Mouse (Mus musculus) heart, adult 11 months (tissue): ENCODE results near the gene Ano3.

ENCODE experiments used
- DNase-seq: peaks from one replicate; pipeline ENCODE4 v3.0.0; 2022

Gene Ano3

GRCm38 (mm10) chr2:110806302-110807093, 144.2 kb downstream of the Ano3 start:
- no peak for DNase-seq

GRCm38 (mm10) chr2:110795928-110796327, 154.8 kb downstream of the Ano3 start:
- no peak for DNase-seq

- no peak for DNase-seq
Observed at GRCm38 (mm10) chr2:110795433-110795832, 155.3 kb downstream of the Ano3 start.

- DNase-seq: no peak
Observed at GRCm38 (mm10) chr2:110787396-110787795, 163.3 kb downstream of the Ano3 start.

GRCm38 (mm10) chr2:110759434-110759833, 191.3 kb downstream of the Ano3 start:
- DNase-seq: no peak

- DNase-seq: no peak
Observed at GRCm38 (mm10) chr2:110757556-110757955, 193.2 kb downstream of the Ano3 start.

- no peak for DNase-seq
Observed at GRCm38 (mm10) chr2:110740493-110740892, 210.2 kb downstream of the Ano3 start.

GRCm38 (mm10) chr2:110739781-110740180, 210.9 kb downstream of the Ano3 start:
- DNase-seq: no peak

- no peak for DNase-seq
Observed at GRCm38 (mm10) chr2:110737981-110738380, 212.7 kb downstream of the Ano3 start.

- no peak for DNase-seq
Observed at GRCm38 (mm10) chr2:110737236-110737635, 213.5 kb downstream of the Ano3 start.

- DNase-seq: no peak
Observed at GRCm38 (mm10) chr2:110726106-110726505, 224.6 kb downstream of the Ano3 start.

GRCm38 (mm10) chr2:110722208-110722607, 228.5 kb downstream of the Ano3 start:
- DNase-seq: no peak

- DNase-seq: no peak
Observed at GRCm38 (mm10) chr2:110721290-110721753, 229.4 kb downstream of the Ano3 start, which contains the start of gene Muc15. Muc15 (plus strand) TSS chr2:110721340.

GRCm38 (mm10) chr2:110719051-110719450, 231.7 kb downstream of the Ano3 start:
- no peak for DNase-seq

- DNase-seq: peak; percentile 90
Observed at GRCm38 (mm10) chr2:110710055-110710720, 240.5 kb downstream of the Ano3 start.

- DNase-seq: no peak
Observed at GRCm38 (mm10) chr2:110709436-110709835, 241.3 kb downstream of the Ano3 start.

GRCm38 (mm10) chr2:110671071-110671624, 279.6 kb downstream of the Ano3 start:
- DNase-seq: no peak

GRCm38 (mm10) chr2:110663329-110663728, 287.4 kb downstream of the Ano3 start:
- DNase-seq: no peak

- no peak for DNase-seq
Observed at GRCm38 (mm10) chr2:110644846-110645245, 305.9 kb downstream of the Ano3 start.

- no peak for DNase-seq
Observed at GRCm38 (mm10) chr2:110644358-110644757, 306.4 kb downstream of the Ano3 start.
